Mouse (Mus musculus) cerebellum, adult 18-20 months (tissue): Measurements from ENCODE around the gene Cd276.
"Not testable (repeated sequence)": the region's sequence is repeated elsewhere in the genome, so short reads cannot be mapped to it uniquely, and the experiment has no call there.

Source experiments
- DNase-seq, 2 experiments: peaks; one replicate each; pipeline ENCODE4 v3.0.0; 2021

The Cd276 gene

GRCm38 (mm10) chr9:58554908-58555684, at the start of gene Cd276:
TSS of gene Cd276 (minus strand) at chr9:58555437.
- DNase-seq: peak; percentile 69 to 76

GRCm38 (mm10) chr9:58595313-58595712, 40.1 kb upstream of the Cd276 start:
- no peak for DNase-seq

DNA sequence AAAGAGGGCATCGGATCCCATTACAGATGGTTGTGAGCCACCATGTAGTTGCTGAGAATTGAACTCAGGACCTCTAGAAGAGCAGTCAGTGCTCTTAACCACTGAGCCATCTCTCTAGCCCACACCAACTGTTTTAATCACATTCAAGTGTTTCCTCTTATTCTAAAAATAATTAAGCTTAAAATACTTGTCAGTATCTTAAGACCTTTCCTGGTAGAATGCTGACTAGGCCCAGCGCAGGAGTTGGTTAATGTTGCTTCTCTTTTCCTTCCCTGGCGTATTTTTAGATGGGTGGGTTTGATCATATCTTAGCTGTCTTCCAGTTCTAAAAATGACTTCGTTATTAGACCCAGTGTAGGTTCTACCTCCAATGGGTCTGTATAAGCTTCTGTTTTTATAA, 33.4 kb upstream of the Cd276 start:
- no peak for DNase-seq

- DNase-seq: no peak
Observed at GRCm38 (mm10) chr9:58584323-58584722, 29.1 kb upstream of the Cd276 start.

DNA sequence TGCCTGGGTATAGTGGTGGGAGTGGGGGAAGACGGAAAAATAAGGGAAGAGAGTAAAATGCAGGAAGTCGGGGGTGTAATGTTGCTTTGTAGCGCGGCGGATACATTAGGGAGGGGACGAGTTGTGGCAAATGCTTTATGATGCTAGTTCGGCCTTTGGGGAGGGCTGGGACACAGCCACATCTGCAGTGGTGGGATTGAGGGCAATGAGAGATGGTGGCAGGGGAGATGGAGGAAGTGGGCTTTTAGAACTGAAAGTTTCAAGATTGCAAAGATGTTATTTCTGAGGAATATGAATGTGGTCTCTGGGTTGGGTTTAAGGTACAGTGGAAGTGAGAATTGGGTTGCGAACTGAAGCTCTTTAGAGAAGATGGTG, 28.0 kb upstream of the Cd276 start:
- peak; percentile 22 to 35 for DNase-seq

DNA sequence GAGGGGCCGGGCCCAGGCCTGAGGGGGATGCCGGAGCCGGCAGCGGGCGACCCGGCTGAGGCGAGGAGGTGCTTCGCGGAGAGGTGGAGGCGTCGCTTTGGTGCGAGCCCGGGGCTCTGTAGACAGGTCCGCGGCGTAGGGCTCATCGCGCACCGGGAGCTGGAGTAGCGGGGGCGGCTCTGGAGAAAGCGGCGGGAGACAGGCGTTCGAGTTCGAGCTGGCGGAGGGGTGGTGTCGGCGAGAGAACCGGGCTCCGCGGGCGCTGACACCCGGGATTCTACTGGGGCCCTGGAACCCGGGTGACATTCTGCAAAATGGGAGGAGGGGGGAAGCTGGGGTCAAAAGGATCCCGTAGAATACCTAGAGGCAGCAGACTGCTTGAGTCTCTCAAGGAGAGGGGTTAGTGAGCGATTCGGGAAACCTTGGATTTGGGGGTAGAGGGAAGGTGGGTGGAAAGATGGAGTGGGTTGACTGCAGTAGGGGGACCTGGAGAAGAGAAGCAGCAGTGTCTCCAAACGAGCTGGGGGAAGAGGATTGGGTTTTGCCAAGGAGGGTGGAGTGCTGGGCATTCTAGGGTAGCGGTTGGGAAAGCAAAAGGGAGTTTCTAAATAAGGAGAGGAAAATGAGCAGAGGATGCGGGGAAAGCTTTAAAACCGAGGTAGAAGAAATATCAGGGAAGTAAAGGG, 27.5 kb upstream of the Cd276 start:
- peak; percentile 60 to 74 for DNase-seq

DNA sequence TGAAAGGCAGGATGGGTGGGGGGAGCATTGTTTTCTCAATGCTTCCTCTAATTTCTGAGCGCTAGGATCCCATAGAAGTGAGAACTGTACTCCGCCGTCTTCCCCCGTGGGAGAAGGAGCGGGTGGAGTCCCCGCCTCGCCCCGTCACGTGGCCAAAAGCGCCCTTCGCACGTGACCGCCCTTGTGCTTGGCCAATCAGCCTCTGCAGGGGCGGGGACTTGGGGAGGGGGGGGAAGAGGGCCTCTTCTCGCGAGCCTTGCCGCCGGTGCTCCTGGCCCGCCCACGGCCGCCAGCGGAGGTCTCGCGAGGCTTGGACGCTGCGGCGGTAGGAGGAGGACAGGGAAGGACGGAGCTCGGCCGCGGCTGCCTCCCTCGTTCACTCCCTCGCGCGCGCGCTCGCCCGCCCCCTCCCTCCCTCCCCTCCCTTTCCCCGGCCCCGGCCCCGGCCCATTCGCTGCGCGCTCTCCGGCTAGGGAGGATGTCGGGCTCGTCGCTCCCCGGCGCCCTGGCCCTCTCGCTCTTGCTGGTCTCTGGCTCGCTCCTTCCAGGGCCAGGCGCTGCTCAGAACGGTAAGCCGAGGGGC, 26.8 kb upstream of the Cd276 start, which contains the start of gene Nptn:
Gene Nptn (plus strand): TSS at position 283 of the 583 bp plus-strand sequence.
- DNase-seq: peak; percentile 97 to 98

- peak in 1 of 2 experiments; percentile 52 for DNase-seq
Observed at GRCm38 (mm10) chr9:58581283-58581930, 26.2 kb upstream of the Cd276 start.

DNA sequence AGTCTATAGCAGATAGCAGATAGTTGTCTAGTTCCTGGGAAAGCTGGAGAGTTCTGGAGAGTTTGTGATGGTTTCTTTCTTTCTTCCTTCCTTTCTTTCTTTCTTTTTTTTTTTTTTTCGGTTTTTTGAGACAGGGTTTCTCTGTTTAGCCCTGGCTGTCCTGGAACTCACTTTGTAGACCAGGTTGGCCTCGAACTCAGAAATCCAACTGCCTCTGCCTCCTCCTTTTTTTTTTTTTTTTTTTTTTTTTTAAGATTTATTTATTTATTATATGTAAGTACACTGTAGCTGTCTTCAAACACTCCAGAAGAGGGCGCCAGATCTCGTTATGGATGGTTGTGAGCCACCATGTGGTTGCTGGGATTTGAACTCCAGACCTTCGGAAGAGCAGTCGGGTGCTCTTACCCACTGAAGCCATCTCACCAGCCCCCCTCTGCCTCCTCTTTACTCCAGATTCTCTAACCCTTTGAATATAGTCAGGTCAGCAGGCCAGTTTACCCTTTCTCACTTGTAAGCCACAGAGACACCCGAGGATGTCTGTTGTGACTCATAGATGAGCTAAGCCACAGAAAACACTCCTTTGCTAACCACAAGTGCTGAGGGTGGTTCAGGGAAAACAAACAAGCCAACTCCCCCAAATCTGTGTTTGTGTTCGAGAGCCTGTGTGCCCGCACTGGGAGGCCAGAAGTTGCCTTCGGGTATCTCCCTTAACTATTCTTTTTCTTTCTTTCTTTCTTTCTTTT, 25.4 kb upstream of the Cd276 start:
- DNase-seq: not testable (repeated sequence)

DNA sequence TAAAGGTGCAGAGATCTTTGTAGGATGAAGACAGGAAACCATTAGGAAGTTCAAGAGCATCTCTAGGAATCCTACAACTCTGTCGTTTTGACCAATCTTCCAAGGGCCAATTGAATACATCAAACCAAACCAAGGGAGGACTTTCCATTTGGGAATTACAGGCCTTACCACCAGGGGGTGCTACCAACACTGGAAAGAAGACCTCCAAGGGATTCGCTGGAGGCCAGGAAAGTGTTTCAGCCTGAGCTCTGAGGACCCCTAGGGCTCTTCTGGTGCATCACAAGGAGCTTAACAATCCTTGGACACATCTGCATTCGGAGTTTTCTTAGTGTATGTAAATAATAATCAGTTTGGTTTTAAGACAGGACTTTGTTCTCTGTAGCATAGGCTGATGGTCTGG, 23.4 kb upstream of the Cd276 start:
- DNase-seq: peak; percentile 87 to 90

DNA sequence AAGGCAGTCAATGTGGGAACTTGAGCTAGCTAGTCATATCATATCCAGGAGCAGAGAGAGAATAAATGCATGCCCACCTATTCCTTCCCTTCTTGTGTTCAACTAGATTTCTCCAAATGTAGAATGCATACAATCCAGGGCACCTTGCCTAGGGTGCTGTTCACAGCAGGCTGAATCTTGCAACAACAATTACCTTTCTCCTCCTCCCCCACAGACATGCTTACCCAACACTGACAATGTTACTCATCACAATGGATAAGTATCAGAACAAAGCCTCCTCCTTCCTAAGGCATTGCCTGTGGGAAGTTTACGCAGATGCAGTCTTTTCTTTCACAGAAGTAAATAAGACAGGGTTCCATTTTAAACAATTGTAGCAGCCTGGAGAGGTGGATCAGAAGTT, 15.8 kb upstream of the Cd276 start:
- DNase-seq: no peak

GRCm38 (mm10) chr9:58567682-58568081, 12.4 kb upstream of the Cd276 start:
- no peak for DNase-seq

DNA sequence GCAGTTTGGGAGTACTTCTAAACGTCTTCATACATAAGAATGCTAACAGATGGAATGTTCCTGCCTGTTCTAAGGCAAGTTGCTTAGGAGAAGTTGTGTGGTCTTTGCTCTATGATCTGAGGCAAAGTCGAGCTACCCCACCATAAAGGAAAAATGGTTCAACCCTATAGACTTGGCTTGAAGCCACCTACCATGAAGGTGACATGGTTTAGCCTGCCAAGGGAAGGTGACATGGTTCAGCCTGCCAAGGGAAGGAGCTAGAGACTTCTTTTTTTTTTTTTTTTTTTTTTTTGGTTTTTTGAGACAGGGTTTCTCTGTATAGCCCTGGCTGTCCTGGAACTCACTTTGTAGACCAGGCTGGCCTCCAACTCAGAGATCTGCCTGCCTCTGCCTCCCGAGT, 10.7 kb upstream of the Cd276 start:
- not testable (repeated sequence) for DNase-seq

GRCm38 (mm10) chr9:58560211-58560610, 5.0 kb upstream of the Cd276 start:
- DNase-seq: no peak

DNA sequence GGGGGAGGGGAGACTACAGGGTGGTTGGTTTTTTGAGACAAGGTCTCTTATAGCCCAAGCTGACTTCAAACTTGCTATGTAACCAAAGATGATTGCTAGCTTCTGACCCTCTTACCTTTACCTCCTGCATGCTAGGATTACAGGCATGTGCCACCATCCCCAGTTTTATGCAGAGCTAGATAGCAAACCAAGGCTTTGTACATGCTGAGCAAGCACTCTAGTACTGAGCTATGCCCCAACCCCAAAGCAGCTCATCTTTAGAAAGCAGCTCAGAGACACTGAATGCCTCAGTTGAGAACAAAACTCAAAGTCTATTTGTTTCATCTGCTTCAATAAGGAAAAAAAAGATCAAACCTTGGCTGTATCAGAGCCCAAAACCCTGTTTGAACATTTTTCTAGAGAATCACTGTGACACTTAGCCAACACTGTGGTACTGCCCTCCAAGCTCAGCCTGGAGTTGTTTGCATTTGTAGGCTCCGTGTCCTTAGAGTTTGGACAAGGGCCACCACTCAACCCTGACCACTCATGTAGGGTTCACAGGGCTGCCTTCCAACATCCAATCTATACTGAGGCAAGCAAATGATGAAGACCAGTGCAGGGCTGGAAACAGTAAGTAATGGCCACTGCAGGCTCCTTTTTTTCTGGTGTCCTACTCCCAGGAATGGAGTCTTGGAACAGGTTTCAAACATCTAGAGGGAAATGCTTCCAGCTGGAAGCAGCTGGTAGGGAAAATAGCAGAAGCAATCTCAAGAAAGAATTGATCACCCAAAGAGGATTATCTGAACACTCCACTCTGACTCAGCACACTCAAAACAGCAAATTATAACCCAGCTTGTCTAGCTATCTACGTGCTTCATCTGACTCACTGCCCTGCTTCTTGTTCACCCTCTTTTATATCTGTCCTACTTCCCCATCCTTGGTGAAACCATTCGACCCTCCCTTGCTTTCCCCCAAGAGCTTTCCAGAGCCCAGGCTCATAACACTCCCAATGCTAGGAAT, 2.5 kb upstream of the Cd276 start:
- DNase-seq: no peak

DNA sequence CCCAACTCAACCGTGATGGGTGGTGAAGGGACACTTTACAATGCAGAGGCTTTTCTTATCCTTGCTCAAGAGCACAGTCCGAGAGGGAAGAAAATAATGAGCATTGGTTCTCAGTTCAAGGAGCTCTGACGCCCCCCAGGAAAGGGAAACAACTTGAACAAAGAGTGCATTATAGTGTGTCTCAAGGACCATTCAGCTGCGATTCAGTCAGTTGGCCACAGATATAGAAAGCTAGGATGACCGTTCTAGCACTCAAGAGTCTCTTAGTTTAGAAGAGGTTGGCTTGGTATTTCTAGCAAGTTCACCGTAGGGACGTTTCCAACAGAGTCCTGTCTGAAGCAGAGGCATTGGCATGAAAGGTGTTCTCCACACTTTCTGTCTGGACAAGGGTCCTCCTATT, 1.4 kb upstream of the Cd276 start:
- no peak for DNase-seq

GRCm38 (mm10) chr9:58555685-58556414, 613 bp upstream of the Cd276 start:
- peak in 1 of 2 experiments; percentile 9 for DNase-seq

GRCm38 (mm10) chr9:58554056-58554907, 955 bp downstream of the Cd276 start:
- peak; percentile 41 to 56 for DNase-seq

DNA sequence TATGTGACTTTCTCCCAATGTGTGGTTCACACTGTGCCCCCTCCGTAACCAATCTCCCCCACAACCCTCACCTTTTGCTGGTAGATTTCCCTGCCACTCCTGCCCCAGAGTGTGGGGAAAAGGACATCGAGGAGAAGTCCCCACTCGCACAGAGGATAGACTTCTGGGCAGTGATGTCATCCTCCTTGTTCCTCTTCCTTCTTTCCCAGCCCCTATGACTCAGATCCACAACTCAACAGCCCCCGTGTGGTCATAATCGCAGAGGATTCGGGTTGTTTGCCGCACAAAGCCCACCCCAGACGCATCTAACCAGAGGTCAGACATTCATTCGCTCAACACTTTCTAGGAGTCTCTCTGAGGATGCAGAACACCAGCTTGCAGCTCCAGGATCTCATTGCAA, 3.2 kb downstream of the Cd276 start:
- DNase-seq: no peak

DNA sequence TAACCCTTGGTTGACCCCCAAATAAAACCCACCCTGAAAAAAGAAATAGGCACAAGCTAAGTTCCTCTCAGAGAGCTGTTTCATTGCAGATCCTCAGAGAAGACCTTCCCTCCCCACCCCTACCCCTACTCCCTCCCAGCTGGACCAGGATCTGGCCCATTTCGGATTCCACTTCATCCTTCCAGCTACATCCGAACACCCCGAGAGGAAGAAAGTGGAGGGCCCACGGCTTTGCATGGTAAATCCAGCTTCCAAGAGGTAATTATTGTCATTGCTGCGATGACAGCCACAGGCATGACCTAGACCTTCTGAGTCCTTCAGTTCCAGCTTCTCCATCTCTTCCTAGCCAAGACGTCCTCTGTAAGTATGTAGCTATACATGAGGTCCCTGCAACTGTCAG, 4.3 kb downstream of the Cd276 start:
- DNase-seq: no peak
